Mouse (Mus musculus) CH12.LX (cell line): ENCODE results near the gene Elovl6. TPM values are rescaled to one million over a fixed set of nuclear protein-coding genes. Genes with fewer than 3 reads are reported as not detected.

Experiments used
- DNase-seq: peaks from one replicate; pipeline ENCODE4 v3.0.0-alpha.2; 2013; ENCODE audit errors: extremely low read depth
- H3K27ac ChIP-seq: 2 replicates; pipeline ENCODE4 v1.5.1; 2012; ENCODE audit warnings: low read depth, mild to moderate bottlenecking, control low read depth, moderate library complexity; ENCODE audit not compliant: insufficient read depth
- H3K27me3 ChIP-seq: replicated peaks from 2 replicates; pipeline ENCODE3; 2012; ENCODE audit warnings: inconsistent platforms
- H3K36me3 ChIP-seq, 2 experiments: replicated peaks in 1 of 2; 2 replicates each; pipeline versions ENCODE3 to v1.6.1; 2012; ENCODE audit warnings: inconsistent platforms in 1 of 2, low read length in 1 of 2, mild to moderate bottlenecking in 1 of 2, mixed read lengths in 1 of 2, moderate library complexity in 1 of 2; ENCODE audit not compliant: control insufficient read depth in 1 of 2, insufficient read depth in 1 of 2
- H3K4me1 ChIP-seq, 2 experiments: 2 replicates each; pipeline ENCODE4 v1.6.1; 2012; ENCODE audit warnings: inconsistent platforms in 1 of 2, moderate library complexity in 1 of 2; ENCODE audit not compliant: insufficient read depth in 2 of 2, control insufficient read depth in 1 of 2
- H3K4me2 ChIP-seq: 2 replicates; pipeline ENCODE4 v1.6.1; 2012; ENCODE audit warnings: low read depth, mild to moderate bottlenecking, control low read depth; ENCODE audit not compliant: poor library complexity, insufficient read depth, severe bottlenecking
- H3K4me3 ChIP-seq, 3 experiments: fragments of 150-350 bp in 1 of 3; sonication (generic) in 1 of 3; replicated peaks in 1 of 3; 2 replicates each; pipeline versions ENCODE3 to v1.5.1; 2011 to 2012; ENCODE audit warnings: low read depth in 2 of 3, low read length in 2 of 3, mild to moderate bottlenecking in 2 of 3, moderate library complexity in 2 of 3, control low read depth in 1 of 3, improper control_type of control experiment in 1 of 3, inconsistent platforms in 1 of 3, mixed read lengths in 1 of 3; ENCODE audit not compliant: poor library complexity in 1 of 3
- H3K79me2 ChIP-seq: replicated peaks from 2 replicates; pipeline ENCODE4 v1.6.1; 2012; ENCODE audit warnings: mild to moderate bottlenecking, moderate library complexity; ENCODE audit not compliant: control insufficient read depth, poor library complexity, insufficient read depth, severe bottlenecking; ENCODE audit errors: extremely low read depth
- H3K9ac ChIP-seq: 2 replicates; pipeline ENCODE4 v1.6.1; 2012; ENCODE audit warnings: low read depth, mild to moderate bottlenecking, control low read depth, moderate library complexity; ENCODE audit not compliant: insufficient read depth
- H3K9me3 ChIP-seq: replicated peaks from 2 replicates; pipeline ENCODE3; 2012; ENCODE audit warnings: low read length, inconsistent platforms, mixed read lengths
- BHLHE40 ChIP-seq: IDR thresholded peaks from 2 replicates; pipeline ENCODE4 v1.6.1; 2011; ENCODE audit warnings: mild to moderate bottlenecking, low read depth, low read length, improper control_type of control experiment
- E2F4 ChIP-seq: IDR thresholded peaks from 2 replicates; pipeline ENCODE4 v1.6.1; 2011; ENCODE audit warnings: low read depth, low read length, improper control_type of control experiment; ENCODE audit not compliant: insufficient replicate concordance
- ETS1 ChIP-seq: conservative IDR thresholded peaks from 2 replicates; pipeline ENCODE4 v1.6.1; 2012; ENCODE audit warnings: low read depth, mild to moderate bottlenecking, inconsistent platforms, low read length, improper control_type of control experiment, moderate library complexity
- HCFC1 ChIP-seq: IDR thresholded peaks from 2 replicates; pipeline ENCODE4 v1.6.1; 2012; ENCODE audit warnings: low read depth, mild to moderate bottlenecking, inconsistent platforms, low read length, improper control_type of control experiment
- JUN ChIP-seq: IDR thresholded peaks from 2 replicates; pipeline ENCODE4 v1.6.1; 2011; ENCODE audit warnings: low read depth, mild to moderate bottlenecking, low read length, improper control_type of control experiment, moderate library complexity; ENCODE audit not compliant: insufficient read depth
- MAFK ChIP-seq: IDR thresholded peaks from 2 replicates; pipeline ENCODE4 v1.6.1; 2011; ENCODE audit warnings: low read length, improper control_type of control experiment; ENCODE audit not compliant: insufficient replicate concordance
- MAZ ChIP-seq: IDR thresholded peaks from 2 replicates; pipeline ENCODE4 v1.6.1; 2012; ENCODE audit warnings: low read depth, mild to moderate bottlenecking, inconsistent platforms, low read length, improper control_type of control experiment, moderate library complexity
- MEF2A ChIP-seq: IDR thresholded peaks from 2 replicates; pipeline ENCODE4 v1.6.1; 2014; ENCODE audit warnings: low read depth, mild to moderate bottlenecking, inconsistent platforms, low read length, improper control_type of control experiment, borderline replicate concordance
- MXI1 ChIP-seq: IDR thresholded peaks from 2 replicates; pipeline ENCODE4 v1.6.1; 2011; ENCODE audit warnings: mild to moderate bottlenecking, low read depth, low read length, improper control_type of control experiment
- MYC ChIP-seq: IDR thresholded peaks from 2 replicates; pipeline ENCODE4 v1.6.1; 2011; ENCODE audit warnings: low read depth, mild to moderate bottlenecking, improper control_type of control experiment, low read length
- NELFE ChIP-seq: IDR thresholded peaks from 2 replicates; pipeline ENCODE4 v1.6.1; 2011; ENCODE audit warnings: low read depth, low read length, improper control_type of control experiment
- NRF1 ChIP-seq: IDR thresholded peaks from 2 replicates; pipeline ENCODE4 v1.6.1; 2014; ENCODE audit warnings: low read depth, mild to moderate bottlenecking, inconsistent platforms, low read length, improper control_type of control experiment, moderate library complexity
- PAX5 ChIP-seq: IDR thresholded peaks from 2 replicates; pipeline ENCODE4 v1.6.1; 2012; ENCODE audit warnings: low read length, inconsistent platforms, mixed read lengths
- POLR2AphosphoS2 ChIP-seq: IDR thresholded peaks from 2 replicates; pipeline ENCODE4 v1.6.1; 2011; ENCODE audit warnings: low read depth, low read length, improper control_type of control experiment
- RAD21 ChIP-seq: IDR thresholded peaks from 2 replicates; pipeline ENCODE4 v1.6.1; 2011; ENCODE audit warnings: low read depth, mild to moderate bottlenecking, low read length, improper control_type of control experiment, moderate library complexity
- RCOR1 ChIP-seq: conservative IDR thresholded peaks from 2 replicates; pipeline ENCODE4 v1.6.1; 2012; ENCODE audit warnings: low read depth, mild to moderate bottlenecking, inconsistent platforms, low read length, improper control_type of control experiment
- SIN3A ChIP-seq: IDR thresholded peaks from 2 replicates; pipeline ENCODE4 v1.6.1; 2012; ENCODE audit warnings: low read length, improper control_type of control experiment, inconsistent platforms
- SMC3 ChIP-seq: IDR thresholded peaks from 2 replicates; pipeline ENCODE4 v1.6.1; 2011; ENCODE audit warnings: low read depth, low read length, improper control_type of control experiment
- TBP ChIP-seq: conservative IDR thresholded peaks from 2 replicates; pipeline ENCODE4 v1.6.1; 2011; ENCODE audit warnings: low read depth, low read length, improper control_type of control experiment
- UBTF ChIP-seq: IDR thresholded peaks from 2 replicates; pipeline ENCODE4 v1.6.1; 2012; ENCODE audit warnings: low read depth, mild to moderate bottlenecking, inconsistent platforms, low read length, improper control_type of control experiment, moderate library complexity
- USF1 ChIP-seq: IDR thresholded peaks from 2 replicates; pipeline ENCODE4 v1.6.1; 2014; ENCODE audit warnings: low read depth, mild to moderate bottlenecking, inconsistent platforms, low read length, improper control_type of control experiment
- USF2 ChIP-seq: conservative IDR thresholded peaks from 2 replicates; pipeline ENCODE4 v1.6.1; 2011; ENCODE audit warnings: low read depth, low read length, improper control_type of control experiment
- ZC3H11A ChIP-seq: IDR thresholded peaks from 2 replicates; pipeline ENCODE4 v1.6.1; 2012; ENCODE audit warnings: low read depth, mild to moderate bottlenecking, inconsistent platforms, low read length, improper control_type of control experiment
- dilution Hi-C: fragments of 300-500 bp; cut with MboI; formaldehyde crosslinking; loops from 2 replicates; pipeline ENCODE4 v1.14.3; 2020; ENCODE audit warnings: low sequenced_read_pairs; ENCODE audit not compliant: extremely low pct_unique_long_range_greater_than_20kb, extremely low pct_ligation_motif_present
- in situ Hi-C: fragments of 300-500 bp; cut with MboI; formaldehyde crosslinking; loops from 3 replicates; pipeline ENCODE4 v1.14.3; 2019; ENCODE audit warnings: low sequenced_read_pairs, low pct_ligation_motif_present, low pct_unique_long_range_greater_than_20kb, mixed read lengths
- polyA plus RNA-seq: library from polyadenylated mRNA; unstranded; fragments of >175 nt; gene quantifications from 2 replicates; pipeline ENCODE4 v1.2.1, GENCODE M21; 2012; ENCODE audit warnings: low read depth; ENCODE audit not compliant: insufficient read length
- total RNA-seq, 2 experiments: library from RNA; depleted of rRNA; stranded (reverse); fragments of 300-350 nt in 1 of 2; fragments of >200 nt in 1 of 2; gene quantifications; 2 replicates each; pipeline ENCODE4 v1.2.3; 2012 to 2014

Gene Elovl6
- total and polyA plus RNA-seq, 3 experiments: 1.7 to 6.8 (median 6.0) TPM

GRCm38 (mm10) chr3:129657775-129658174 lies 125.6 kb downstream of the Elovl6 start:
- no peak for DNase-seq
- dilution Hi-C loops: no loop called here

GRCm38 (mm10) chr3:129658776-129659175 lies 126.6 kb downstream of the Elovl6 start:
- Histone ChIP-seq H3K4me2 (no peak overlapping the region), H3K27ac (no peak overlapping the region), H3K79me2 (no peaks in the 10 kb centered on the region), H3K9ac (no peak overlapping the region), H3K4me1 (no peaks in the 10 kb centered on the region), H3K27me3 (no peaks in the 10 kb centered on the region), H3K36me3 (no peaks in the 10 kb centered on the region), H3K9me3 (peaks cover 9% of the 10 kb centered on the region), H3K4me3 (no peak overlapping the region)
- in situ Hi-C loops (no loop called here), dilution Hi-C loops (no loop called here)
- no peak for TF ChIP-seq PAX5
- TF ChIP-seq ZC3H11A: no peak
- TF ChIP-seq SMC3: no peak
- no peak for TF ChIP-seq SIN3A
- no peak for TF ChIP-seq RAD21
- TF ChIP-seq MAFK: no peak
- DNase-seq: no peak

More at GRCm38 (mm10) chr3:129657775-129658174, 125.6 kb downstream of the Elovl6 start:
- Histone ChIP-seq H3K79me2 (no peaks in the 10 kb centered on the region), H3K27me3 (no peaks in the 10 kb centered on the region), H3K9ac (no peak overlapping the region), H3K4me2 (no peak overlapping the region), H3K36me3 (no peaks in the 10 kb centered on the region), H3K9me3 (peaks cover 8% of the 10 kb centered on the region), H3K27ac (no peak overlapping the region), H3K4me3 (no peak overlapping the region), H3K4me1 (no peaks in the 10 kb centered on the region)
- no peak for TF ChIP-seq TBP
- TF ChIP-seq NRF1: no peak
- TF ChIP-seq MAFK: no peak
- no peak for TF ChIP-seq USF1
- no peak for TF ChIP-seq MEF2A
- TF ChIP-seq POLR2AphosphoS2: no peak
- in situ Hi-C loops: no loop called here

- Histone ChIP-seq H3K4me3 (no peak overlapping the region), H3K36me3 (no peaks in the 10 kb centered on the region), H3K27ac (no peak overlapping the region), H3K9ac (no peak overlapping the region), H3K9me3 (peaks cover 2% of the 10 kb centered on the region), H3K79me2 (no peaks in the 10 kb centered on the region), H3K4me2 (no peak overlapping the region), H3K4me1 (no peaks in the 10 kb centered on the region), H3K27me3 (no peaks in the 10 kb centered on the region)
- in situ Hi-C loops: no loop called here
- DNase-seq: no peak
- dilution Hi-C loops: no loop called here
- TF ChIP-seq POLR2AphosphoS2: no peak
- TF ChIP-seq PAX5: no peak
- no peak for TF ChIP-seq SMC3
- no peak for TF ChIP-seq UBTF
- TF ChIP-seq MAFK: no peak
- no peak for TF ChIP-seq E2F4
- TF ChIP-seq MYC: no peak
- no peak for TF ChIP-seq JUN
- TF ChIP-seq NELFE: no peak
- no peak for TF ChIP-seq HCFC1
- TF ChIP-seq RAD21: no peak
- TF ChIP-seq RCOR1: no peak
- no peak for TF ChIP-seq ETS1
- TF ChIP-seq TBP: no peak
- no peak for TF ChIP-seq MXI1
- TF ChIP-seq BHLHE40: no peak
- no peak for TF ChIP-seq MAZ
- TF ChIP-seq USF2: no peak
Observed at GRCm38 (mm10) chr3:129663906-129664305, 131.8 kb downstream of the Elovl6 start.
